Mouse (Mus musculus): ENCODE data around the gene Atp5f1. TPM values are rescaled to one million over a fixed set of nuclear protein-coding genes. Genes with fewer than 3 reads are reported as not detected.
A peak's percentile ranks its signal among the peaks of the same experiment; 100 is the strongest.

Gene Atp5f1
- polyA plus RNA-seq, 1 experiment from 2014 or later: 499 TPM

DNA sequence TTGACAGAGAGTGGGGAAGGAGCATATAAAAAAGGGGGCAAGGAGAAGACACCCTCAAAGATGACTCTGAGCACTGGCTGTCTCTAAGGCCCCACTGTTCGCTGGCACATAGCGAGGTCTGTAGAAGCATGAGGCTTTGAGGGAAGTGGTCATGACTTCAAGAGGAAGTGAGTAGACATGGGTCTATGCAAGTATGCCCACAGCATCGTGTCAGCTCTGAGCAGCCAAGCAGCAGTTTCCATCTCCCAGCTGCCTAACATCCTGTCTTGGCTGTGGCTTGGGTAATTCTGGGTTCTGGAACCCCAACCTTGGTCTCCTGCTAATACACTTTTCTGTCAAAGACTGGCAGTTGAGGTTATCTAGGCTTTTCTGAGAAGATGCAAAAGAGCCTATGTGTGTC, 59.2 kb downstream of the Atp5f1 start:
- ATAC-seq (replicated peaks; ENCODE audit: low FRiP score) (no peak), DNase-seq (ENCODE audit: low spot score) (no peak)
- Histone ChIP-seq H3K9me3 (ENCODE audit: control insufficient read depth, low read length) (no peaks in the 10 kb centered on the region), H3K36me3 (ENCODE audit: control insufficient read depth, insufficient read depth, low read length) (no peaks in the 10 kb centered on the region), H3K4me1 (replicated peaks; ENCODE audit: control insufficient read depth, insufficient read depth, low read length) (peaks cover 8% of the 10 kb centered on the region), H3K4me3 (ENCODE audit: low read depth, low read length) (no peak overlapping the region), H3K27ac (ENCODE audit: low read depth, low read length) (no peak overlapping the region), H3K9ac (ENCODE audit: low read depth, low read length) (no peak overlapping the region), H3K4me2 (no peak overlapping the region), H3K27me3 (replicated peaks; ENCODE audit: control insufficient read depth, insufficient read depth, low read length) (no peaks in the 10 kb centered on the region)
- 53% methylated on average over 3 of the region's 3 CpGs for WGBS

DNA sequence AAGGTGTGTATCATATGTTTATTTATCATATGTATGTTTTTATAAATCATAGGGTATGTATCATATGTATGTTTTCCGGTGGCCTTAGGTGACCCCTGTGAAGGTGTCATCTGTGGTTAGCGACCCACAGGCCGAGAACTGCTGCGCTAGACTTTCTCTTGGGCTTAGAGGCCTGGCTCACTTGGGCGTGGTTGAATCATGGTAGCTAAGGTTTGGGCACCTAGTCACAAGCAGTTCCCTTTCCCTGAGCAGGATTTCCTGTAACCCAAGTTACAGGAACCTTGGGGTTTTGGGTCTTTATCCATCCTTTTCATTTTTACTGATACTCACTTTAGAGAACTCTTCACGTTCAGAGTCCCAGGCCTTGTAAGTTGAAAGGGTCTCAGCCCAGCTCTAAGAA, 59.6 kb downstream of the Atp5f1 start:
- Histone ChIP-seq H3K9me3 (ENCODE audit: control insufficient read depth, low read length) (no peaks in the 10 kb centered on the region), H3K4me3 (ENCODE audit: low read depth, low read length) (no peak overlapping the region), H3K36me3 (ENCODE audit: control insufficient read depth, insufficient read depth, low read length) (no peaks in the 10 kb centered on the region), H3K4me2 (no peak overlapping the region), H3K27me3 (replicated peaks; ENCODE audit: control insufficient read depth, insufficient read depth, low read length) (no peaks in the 10 kb centered on the region), H3K9ac (ENCODE audit: low read depth, low read length) (no peak overlapping the region), H3K4me1 (replicated peaks; ENCODE audit: control insufficient read depth, insufficient read depth, low read length) (peaks cover 10% of the 10 kb centered on the region), H3K27ac (ENCODE audit: low read depth, low read length) (no peak overlapping the region)
- WGBS: 65% methylated on average over 6 of the region's 6 CpGs
- ATAC-seq (replicated peaks; ENCODE audit: low FRiP score): no peak
- DNase-seq (ENCODE audit: low spot score): no peak

GRCm38 (mm10) chr3:105899394-105900147, 60.3 kb downstream of the Atp5f1 start:
- Histone ChIP-seq H3K9ac (ENCODE audit: low read depth, low read length) (no peak overlapping the region), H3K27ac (ENCODE audit: low read depth, low read length) (no peak overlapping the region), H3K27me3 (replicated peaks; ENCODE audit: control insufficient read depth, insufficient read depth, low read length) (no peaks in the 10 kb centered on the region), H3K4me1 (replicated peaks; ENCODE audit: control insufficient read depth, insufficient read depth, low read length) (peaks cover 13% of the 10 kb centered on the region), H3K4me3 (ENCODE audit: low read depth, low read length) (no peak overlapping the region), H3K36me3 (ENCODE audit: control insufficient read depth, insufficient read depth, low read length) (no peaks in the 10 kb centered on the region), H3K4me2 (no peak overlapping the region), H3K9me3 (ENCODE audit: control insufficient read depth, low read length) (no peaks in the 10 kb centered on the region)
- ATAC-seq (replicated peaks; ENCODE audit: low FRiP score) (peak; percentile 34), DNase-seq (ENCODE audit: low spot score) (peak; percentile 75)
- WGBS: 33% methylated on average over 8 of the region's 8 CpGs

DNA sequence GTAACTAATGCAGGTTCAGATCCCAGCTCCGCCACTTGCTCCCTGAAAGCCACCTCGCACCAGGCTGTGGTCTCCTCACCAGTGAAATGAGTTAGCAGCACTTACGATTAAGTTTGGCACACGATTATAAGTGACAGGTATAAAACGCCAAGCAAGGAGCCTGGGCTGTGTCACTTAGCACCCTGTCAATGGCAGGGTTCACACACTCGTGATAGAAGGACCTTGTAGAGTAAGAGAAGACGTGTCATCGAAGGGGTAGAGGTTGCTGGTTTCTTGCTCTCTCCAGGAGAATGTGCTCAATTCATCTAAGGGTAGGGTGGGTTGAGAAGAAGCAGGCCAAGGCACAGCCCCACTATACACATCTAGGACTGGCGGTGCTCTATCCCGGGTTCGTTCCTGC, 61.0 kb downstream of the Atp5f1 start:
- WGBS: 84% methylated on average over 11 of the region's 11 CpGs
- H3K4me2 ChIP-seq: no peak overlapping the region
- no peak overlapping the region for H3K9ac ChIP-seq (ENCODE audit: low read depth, low read length)
- ATAC-seq (replicated peaks; ENCODE audit: low FRiP score) (no peak), DNase-seq (ENCODE audit: low spot score) (no peak)
- no peaks in the 10 kb centered on the region for H3K9me3 ChIP-seq (ENCODE audit: control insufficient read depth, low read length)
- H3K4me1 ChIP-seq (replicated peaks; ENCODE audit: control insufficient read depth, insufficient read depth, low read length): peaks cover 15% of the 10 kb centered on the region
- H3K36me3 ChIP-seq (ENCODE audit: control insufficient read depth, insufficient read depth, low read length): no peaks in the 10 kb centered on the region
- H3K27ac ChIP-seq (ENCODE audit: low read depth, low read length): no peak overlapping the region
- H3K4me3 ChIP-seq (ENCODE audit: low read depth, low read length): no peak overlapping the region
- H3K27me3 ChIP-seq (replicated peaks; ENCODE audit: control insufficient read depth, insufficient read depth, low read length): no peaks in the 10 kb centered on the region

- H3K9ac ChIP-seq (ENCODE audit: low read depth, low read length): no peak overlapping the region
- ATAC-seq (replicated peaks; ENCODE audit: low FRiP score) (no peak), DNase-seq (ENCODE audit: low spot score) (no peak)
- no peak overlapping the region for H3K4me2 ChIP-seq
- H3K9me3 ChIP-seq (ENCODE audit: control insufficient read depth, low read length): no peaks in the 10 kb centered on the region
- no peak overlapping the region for H3K4me3 ChIP-seq (ENCODE audit: low read depth, low read length)
- H3K4me1 ChIP-seq (replicated peaks; ENCODE audit: control insufficient read depth, insufficient read depth, low read length): peaks cover 20% of the 10 kb centered on the region
- H3K27me3 ChIP-seq (replicated peaks; ENCODE audit: control insufficient read depth, insufficient read depth, low read length): no peaks in the 10 kb centered on the region
- no peaks in the 10 kb centered on the region for H3K36me3 ChIP-seq (ENCODE audit: control insufficient read depth, insufficient read depth, low read length)
- WGBS: 53% methylated on average over 2 of the region's 2 CpGs
- H3K27ac ChIP-seq (ENCODE audit: low read depth, low read length): no peak overlapping the region
Measured at GRCm38 (mm10) chr3:105898325-105898724, 61.6 kb downstream of the Atp5f1 start.

GRCm38 (mm10) chr3:105896811-105897210, 63.1 kb downstream of the Atp5f1 start:
- WGBS: 80% methylated on average over 3 of the region's 3 CpGs

GRCm38 (mm10) chr3:105894601-105895592, 65.0 kb downstream of the Atp5f1 start:
- no peaks in the 10 kb centered on the region for H3K36me3 ChIP-seq (ENCODE audit: control insufficient read depth, insufficient read depth, low read length)
- ATAC-seq (replicated peaks; ENCODE audit: low FRiP score): 0 out of 2 replicates have a peak, but pooled peaks have one; percentile 29
- H3K27ac ChIP-seq (ENCODE audit: low read depth, low read length): peak overlapping the region; percentile 26; the same call in 1 of the 2 replicates
- no peaks in the 10 kb centered on the region for H3K27me3 ChIP-seq (replicated peaks; ENCODE audit: control insufficient read depth, insufficient read depth, low read length)
- peaks cover 38% of the 10 kb centered on the region for H3K4me1 ChIP-seq (replicated peaks; ENCODE audit: control insufficient read depth, insufficient read depth, low read length)
- WGBS: 44% methylated on average over 23 of the region's 23 CpGs
- peak; percentile 66 for DNase-seq (ENCODE audit: low spot score)
- H3K4me2 ChIP-seq: peak overlapping the region; percentile 55
- peak overlapping the region; percentile 37 for H3K9ac ChIP-seq (ENCODE audit: low read depth, low read length)
- H3K9me3 ChIP-seq (ENCODE audit: control insufficient read depth, low read length): no peaks in the 10 kb centered on the region
- H3K4me3 ChIP-seq (ENCODE audit: low read depth, low read length): no peak overlapping the region

More at GRCm38 (mm10) chr3:105896811-105897210, 63.1 kb downstream of the Atp5f1 start:
- Histone ChIP-seq H3K4me2 (no peak overlapping the region), H3K27ac (ENCODE audit: low read depth, low read length) (no peak overlapping the region), H3K4me3 (ENCODE audit: low read depth, low read length) (no peak overlapping the region), H3K27me3 (replicated peaks; ENCODE audit: control insufficient read depth, insufficient read depth, low read length) (no peaks in the 10 kb centered on the region), H3K9ac (ENCODE audit: low read depth, low read length) (no peak overlapping the region), H3K9me3 (ENCODE audit: control insufficient read depth, low read length) (no peaks in the 10 kb centered on the region), H3K4me1 (replicated peaks; ENCODE audit: control insufficient read depth, insufficient read depth, low read length) (peaks cover 32% of the 10 kb centered on the region), H3K36me3 (ENCODE audit: control insufficient read depth, insufficient read depth, low read length) (no peaks in the 10 kb centered on the region)
- no peak for DNase-seq (ENCODE audit: low spot score)
- ATAC-seq (replicated peaks; ENCODE audit: low FRiP score): no peak

DNA sequence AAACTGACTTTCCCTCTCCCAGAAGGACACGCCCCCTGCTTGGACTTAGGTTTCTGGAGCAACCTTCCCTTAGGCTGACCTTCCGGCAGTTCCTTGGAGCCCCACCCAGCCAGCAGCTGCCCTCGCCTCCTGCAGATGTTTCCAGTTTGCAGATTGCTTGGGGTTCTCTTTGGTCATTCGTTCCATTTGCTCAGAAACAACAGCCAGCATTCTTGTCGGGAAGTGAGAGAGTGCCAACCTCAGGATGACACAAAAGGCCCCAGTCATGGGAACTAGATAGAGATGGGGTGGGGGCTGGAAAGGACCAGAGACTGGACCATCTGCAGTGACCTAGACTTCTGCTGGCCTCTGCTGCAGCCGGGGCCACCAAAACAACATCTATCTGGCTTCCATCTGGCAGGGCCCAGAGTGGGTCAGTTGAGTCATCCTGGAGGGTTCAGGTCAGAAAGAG, 65.9 kb downstream of the Atp5f1 start:
- H3K9me3 ChIP-seq (ENCODE audit: control insufficient read depth, low read length): no peaks in the 10 kb centered on the region
- peak overlapping the region; percentile 32; the same call in 1 of the 2 replicates for H3K27ac ChIP-seq (ENCODE audit: low read depth, low read length)
- no peak overlapping the region for H3K9ac ChIP-seq (ENCODE audit: low read depth, low read length)
- WGBS: 36% methylated on average over 6 of the region's 6 CpGs
- H3K4me1 ChIP-seq (replicated peaks; ENCODE audit: control insufficient read depth, insufficient read depth, low read length): peaks cover 38% of the 10 kb centered on the region
- H3K4me3 ChIP-seq (ENCODE audit: low read depth, low read length): no peak overlapping the region
- H3K27me3 ChIP-seq (replicated peaks; ENCODE audit: control insufficient read depth, insufficient read depth, low read length): no peaks in the 10 kb centered on the region
- ATAC-seq (replicated peaks; ENCODE audit: low FRiP score) (no peak), DNase-seq (ENCODE audit: low spot score) (no peak)
- peak overlapping the region; percentile 55 for H3K4me2 ChIP-seq
- no peaks in the 10 kb centered on the region for H3K36me3 ChIP-seq (ENCODE audit: control insufficient read depth, insufficient read depth, low read length)
